Mouse (Mus musculus) liver, embryonic 13.5 days (tissue): ENCODE results near the gene Kitl. TPM values are rescaled to one million over a fixed set of nuclear protein-coding genes. Genes with fewer than 3 reads are reported as not detected.

Experiments
- ATAC-seq: fragments of 200-750 bp; cut with Nextera tagmentation; 2 replicates; pipeline ENCODE4 v1.8.0; 2017; ENCODE audit warnings: low read depth, mild to moderate bottlenecking, moderate number of reproducible peaks, moderate library complexity
- DNase-seq: peaks from one replicate; pipeline ENCODE4 v3.0.0; 2022
- H3K27ac ChIP-seq: fragments of 300-500 bp; sonication (generic); 2 replicates; pipeline ENCODE4 v1.5.1; 2015; ENCODE audit warnings: moderate library complexity, mild to moderate bottlenecking, inconsistent platforms
- H3K27me3 ChIP-seq: fragments of 300-500 bp; sonication (generic); 2 replicates; pipeline ENCODE4 v1.6.1; 2015; ENCODE audit warnings: mild to moderate bottlenecking, inconsistent platforms
- H3K36me3 ChIP-seq: fragments of 300-500 bp; sonication (generic); 2 replicates; pipeline ENCODE4 v1.6.1; 2015; ENCODE audit warnings: mild to moderate bottlenecking, inconsistent platforms
- H3K4me1 ChIP-seq: fragments of 300-500 bp; sonication (generic); replicated peaks from 2 replicates; pipeline ENCODE4 v1.6.1; 2015; ENCODE audit warnings: inconsistent platforms
- H3K4me2 ChIP-seq: fragments of 300-500 bp; sonication (generic); 2 replicates; pipeline ENCODE4 v1.6.1; 2015; ENCODE audit warnings: inconsistent platforms, mild to moderate bottlenecking, moderate library complexity
- H3K4me3 ChIP-seq: fragments of 300-500 bp; sonication (generic); replicated peaks from 2 replicates; pipeline ENCODE4 v1.5.1; 2015; ENCODE audit warnings: mild to moderate bottlenecking, inconsistent platforms
- H3K9ac ChIP-seq: fragments of 300-500 bp; sonication (generic); 2 replicates; pipeline ENCODE4 v1.6.1; 2015; ENCODE audit warnings: mild to moderate bottlenecking, inconsistent platforms
- H3K9me3 ChIP-seq: fragments of 300-500 bp; sonication (generic); replicated peaks from 2 replicates; pipeline ENCODE4 v1.6.1; 2016; ENCODE audit warnings: inconsistent platforms
- WGBS: fragments of 180-500 bp; shearing (Covaris S2); methylation state at CpG from one replicate; pipeline ENCODE4 v1.1.7; 2015; ENCODE audit not compliant: insufficient replicate concordance; 5-methylcytosine and 5-hydroxymethylcytosine counted together
- polyA plus RNA-seq: library from polyadenylated mRNA; unstranded; fragments of >200 nt; fragmentation: Nextera tagmentation; extraction: Ambion mirVana; gene quantifications from 2 replicates; pipeline ENCODE4 v1.2.1, GENCODE M21; 2015

Kitl gene
- polyA plus RNA-seq, 1 experiment from 2014 or later, result 8.2 TPM

GRCm38 (mm10) chr10:100052911-100053310 is 37.5 kb downstream of the Kitl start:
- DNase-seq, result no peak
- no peak for ATAC-seq

DNA sequence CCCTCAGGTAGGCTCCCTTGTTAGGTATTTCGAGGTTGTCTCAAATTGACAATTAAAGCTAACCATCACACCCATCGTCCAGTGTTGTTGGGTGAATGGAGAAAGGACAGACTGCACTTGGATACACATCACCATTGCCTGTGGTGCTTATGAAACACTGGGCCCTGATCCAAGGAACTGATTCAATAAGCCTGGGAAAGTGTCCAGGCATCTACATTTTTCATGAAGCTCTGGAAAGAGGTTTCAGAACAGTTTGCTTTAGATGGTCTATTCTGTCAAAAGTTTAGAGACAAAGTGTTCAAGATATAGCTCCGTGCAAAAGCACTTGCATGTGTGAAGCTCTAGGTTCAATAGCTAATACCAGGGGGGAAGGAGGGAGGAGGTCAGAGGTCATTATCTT is 38.6 kb downstream of the Kitl start:
- H3K4me3 ChIP-seq, result no peak overlapping the region
- 63% methylated on average over 3 of the region's 3 CpGs for WGBS
- no peaks in the 10 kb centered on the region for H3K9me3 ChIP-seq
- no peak overlapping the region for H3K4me2 ChIP-seq
- H3K27me3 ChIP-seq, result no peaks in the 10 kb centered on the region
- no peak overlapping the region for H3K27ac ChIP-seq
- DNase-seq (no peak), ATAC-seq (no peak)
- H3K9ac ChIP-seq, result no peak overlapping the region
- no peaks in the 10 kb centered on the region for H3K4me1 ChIP-seq
- peaks cover 6% of the 10 kb centered on the region; the same call in 1 of the 2 replicates for H3K36me3 ChIP-seq

More at GRCm38 (mm10) chr10:100052911-100053310, 37.5 kb downstream of the Kitl start:
- no peaks in the 10 kb centered on the region for H3K9me3 ChIP-seq
- no peaks in the 10 kb centered on the region for H3K27me3 ChIP-seq
- H3K27ac ChIP-seq, result no peak overlapping the region
- H3K9ac ChIP-seq, result no peak overlapping the region
- H3K36me3 ChIP-seq, result peaks cover 6% of the 10 kb centered on the region; the same call in 1 of the 2 replicates
- 58% methylated on average over 4 of the region's 4 CpGs for WGBS
- no peaks in the 10 kb centered on the region for H3K4me1 ChIP-seq
- no peak overlapping the region for H3K4me2 ChIP-seq
- no peak overlapping the region for H3K4me3 ChIP-seq

GRCm38 (mm10) chr10:100055082-100055481 is 39.7 kb downstream of the Kitl start:
- H3K4me1 ChIP-seq, result no peaks in the 10 kb centered on the region
- ATAC-seq, result no peak
- no peak overlapping the region for H3K4me3 ChIP-seq
- no peak for DNase-seq
- H3K9me3 ChIP-seq, result no peaks in the 10 kb centered on the region
- H3K36me3 ChIP-seq, result peaks cover 6% of the 10 kb centered on the region; the same call in 1 of the 2 replicates
- H3K9ac ChIP-seq, result no peak overlapping the region
- 69% methylated on average over 2 of the region's 2 CpGs for WGBS
- no peak overlapping the region for H3K27ac ChIP-seq
- H3K27me3 ChIP-seq, result no peaks in the 10 kb centered on the region
- H3K4me2 ChIP-seq, result no peak overlapping the region

GRCm38 (mm10) chr10:100057106-100057623 is 41.7 kb downstream of the Kitl start:
- no peaks in the 10 kb centered on the region for H3K4me1 ChIP-seq
- no peaks in the 10 kb centered on the region for H3K9me3 ChIP-seq
- WGBS, result 50% methylated on average over 1 of the region's 1 CpGs
- no peak overlapping the region for H3K27ac ChIP-seq
- no peak overlapping the region for H3K4me2 ChIP-seq
- H3K36me3 ChIP-seq, result peaks cover 6% of the 10 kb centered on the region; the same call in 1 of the 2 replicates
- no peak for ATAC-seq
- H3K27me3 ChIP-seq, result no peaks in the 10 kb centered on the region
- no peak overlapping the region for H3K4me3 ChIP-seq
- H3K9ac ChIP-seq, result no peak overlapping the region
- no peak for DNase-seq

GRCm38 (mm10) chr10:100059356-100059755 is 43.9 kb downstream of the Kitl start:
- Histone ChIP-seq H3K9me3 (no peaks in the 10 kb centered on the region), H3K27ac (no peak overlapping the region), H3K4me3 (no peak overlapping the region), H3K9ac (no peak overlapping the region), H3K4me2 (no peak overlapping the region), H3K36me3 (no peaks in the 10 kb centered on the region), H3K4me1 (no peaks in the 10 kb centered on the region), H3K27me3 (no peaks in the 10 kb centered on the region)
- DNase-seq (no peak), ATAC-seq (no peak)
- 71% methylated on average over 4 of the region's 4 CpGs for WGBS

GRCm38 (mm10) chr10:100065529-100066301 is 50.3 kb downstream of the Kitl start:
- Histone ChIP-seq H3K4me3 (no peak overlapping the region), H3K4me1 (no peaks in the 10 kb centered on the region), H3K36me3 (no peaks in the 10 kb centered on the region), H3K27me3 (no peaks in the 10 kb centered on the region), H3K4me2 (no peak overlapping the region), H3K9ac (no peak overlapping the region), H3K9me3 (no peaks in the 10 kb centered on the region), H3K27ac (no peak overlapping the region)
- DNase-seq, result no peak
- 60% methylated on average over 12 of the region's 12 CpGs for WGBS
- no peak for ATAC-seq

DNA sequence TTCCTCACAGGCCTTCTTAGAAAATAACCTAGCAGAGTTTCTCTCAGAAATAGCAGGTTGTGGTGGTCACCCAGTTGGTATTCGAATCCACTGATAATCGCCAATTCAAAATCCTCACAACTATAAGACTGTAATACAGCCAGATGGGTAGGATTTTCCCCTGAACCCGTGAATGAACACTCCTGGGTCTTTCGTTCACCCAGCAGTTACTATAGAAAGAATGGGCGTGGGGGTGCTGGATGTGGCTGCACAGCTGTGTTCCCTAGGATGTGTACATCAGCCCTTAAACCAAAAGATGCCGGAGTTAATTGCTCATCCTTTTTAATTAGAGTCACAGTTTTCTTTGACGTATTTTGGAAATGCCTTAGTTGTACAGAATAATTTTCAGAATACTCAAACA is 50.9 kb downstream of the Kitl start:
- no peaks in the 10 kb centered on the region for H3K36me3 ChIP-seq
- H3K9ac ChIP-seq, result no peak overlapping the region
- H3K4me1 ChIP-seq, result no peaks in the 10 kb centered on the region
- ATAC-seq, result no peak
- WGBS, result 56% methylated on average over 7 of the region's 7 CpGs
- no peaks in the 10 kb centered on the region for H3K9me3 ChIP-seq
- no peak for DNase-seq
- no peak overlapping the region for H3K4me3 ChIP-seq
- H3K27ac ChIP-seq, result no peak overlapping the region
- H3K27me3 ChIP-seq, result no peaks in the 10 kb centered on the region
- no peak overlapping the region for H3K4me2 ChIP-seq

DNA sequence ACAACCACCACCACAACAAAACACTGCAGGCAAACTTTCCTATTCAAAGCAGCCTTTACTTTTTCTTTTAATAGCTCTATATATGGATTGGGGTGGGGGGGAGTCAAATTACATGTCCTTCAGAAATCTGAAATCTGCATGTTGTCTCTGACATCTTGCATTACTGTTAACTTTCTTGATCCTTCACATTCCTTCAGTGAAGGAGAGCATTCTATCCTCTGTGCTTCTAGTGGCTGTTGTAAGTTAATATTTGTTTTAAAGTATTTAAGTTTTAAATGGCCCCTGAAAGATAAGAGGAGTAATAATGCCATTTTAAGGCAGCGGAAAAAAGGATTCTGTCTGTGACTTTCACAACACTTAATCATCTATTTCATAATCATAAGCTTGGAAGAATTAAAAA is 57.2 kb downstream of the Kitl start:
- Histone ChIP-seq H3K4me2 (no peak overlapping the region), H3K9ac (no peak overlapping the region), H3K27me3 (no peaks in the 10 kb centered on the region), H3K36me3 (no peaks in the 10 kb centered on the region), H3K9me3 (no peaks in the 10 kb centered on the region), H3K27ac (no peak overlapping the region), H3K4me1 (no peaks in the 10 kb centered on the region), H3K4me3 (no peak overlapping the region)
- DNase-seq (no peak), ATAC-seq (no peak)
- 64% methylated on average over 1 of the region's 1 CpGs for WGBS

GRCm38 (mm10) chr10:100073092-100073491 is 57.7 kb downstream of the Kitl start:
- Histone ChIP-seq H3K27me3 (no peaks in the 10 kb centered on the region), H3K36me3 (no peaks in the 10 kb centered on the region), H3K9ac (no peak overlapping the region), H3K4me3 (no peak overlapping the region), H3K4me2 (no peak overlapping the region), H3K9me3 (no peaks in the 10 kb centered on the region), H3K27ac (no peak overlapping the region), H3K4me1 (no peaks in the 10 kb centered on the region)
- no peak for ATAC-seq
- no peak for DNase-seq

DNA sequence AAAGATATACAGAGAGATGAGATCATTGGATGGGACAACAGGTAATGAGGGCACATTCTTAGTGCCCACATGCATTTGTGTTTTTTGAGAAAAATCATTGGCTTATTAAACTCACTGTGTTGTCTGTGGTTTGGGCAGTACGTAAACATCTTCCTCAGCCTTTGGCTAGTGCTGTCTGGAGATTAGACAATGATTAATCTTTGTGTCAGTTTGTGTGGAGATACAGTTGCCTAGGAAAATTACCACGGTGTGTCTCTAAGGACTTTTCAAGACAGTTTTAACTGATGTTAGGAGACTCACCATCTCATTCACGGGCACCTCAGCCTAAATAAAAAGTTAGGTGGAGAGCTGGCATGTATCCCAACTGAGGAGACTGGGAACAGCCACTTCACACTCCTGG is 85.7 kb downstream of the Kitl start:
- WGBS, result 19% methylated on average over 3 of the region's 3 CpGs
- no peak overlapping the region for H3K4me3 ChIP-seq

DNA sequence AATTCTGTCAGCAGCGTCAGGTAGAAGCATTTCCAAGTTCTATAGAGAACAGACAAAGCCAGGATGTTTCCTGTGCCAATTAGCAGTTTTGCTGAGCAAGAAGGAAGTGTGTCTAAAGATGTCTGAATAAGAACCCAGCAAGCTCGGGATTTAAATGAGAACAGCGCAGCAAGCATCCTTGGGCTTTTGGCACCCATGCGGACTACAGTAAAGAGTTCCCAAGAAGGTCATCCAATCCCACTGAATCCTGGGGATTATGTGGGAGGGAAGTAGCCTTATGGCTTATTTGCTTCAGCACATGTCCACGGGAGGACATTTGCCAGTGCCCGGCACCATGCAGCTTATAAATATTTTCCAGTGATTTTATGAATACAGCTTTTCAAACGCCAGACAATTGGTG is 95.8 kb downstream of the Kitl start:
- no peaks in the 10 kb centered on the region for H3K27me3 ChIP-seq
- ATAC-seq (no peak), DNase-seq (no peak)
- H3K4me1 ChIP-seq, result no peaks in the 10 kb centered on the region
- no peak overlapping the region for H3K4me3 ChIP-seq
- WGBS, result 50% methylated on average over 7 of the region's 7 CpGs
- H3K36me3 ChIP-seq, result no peaks in the 10 kb centered on the region
- no peak overlapping the region for H3K9ac ChIP-seq
- H3K4me2 ChIP-seq, result no peak overlapping the region
- H3K9me3 ChIP-seq, result no peaks in the 10 kb centered on the region
- H3K27ac ChIP-seq, result no peak overlapping the region

More for the DNA sequence above, 85.7 kb downstream of the Kitl start:
- no peak for ATAC-seq
- Histone ChIP-seq H3K9ac (no peak overlapping the region), H3K27ac (no peak overlapping the region), H3K4me2 (no peak overlapping the region), H3K4me1 (0 out of 2 replicates have a peak, but pooled peaks cover 3% of the 10 kb centered on the region), H3K36me3 (no peaks in the 10 kb centered on the region), H3K27me3 (no peaks in the 10 kb centered on the region), H3K9me3 (no peaks in the 10 kb centered on the region)
- DNase-seq, result no peak

GRCm38 (mm10) chr10:100115570-100115969 is 100.1 kb downstream of the Kitl start:
- no peak overlapping the region for H3K4me2 ChIP-seq
- ATAC-seq (no peak), DNase-seq (no peak)
- WGBS, result 78% methylated on average over 2 of the region's 2 CpGs
- H3K36me3 ChIP-seq, result no peaks in the 10 kb centered on the region
- no peaks in the 10 kb centered on the region for H3K4me1 ChIP-seq
- H3K9ac ChIP-seq, result no peak overlapping the region
- no peak overlapping the region for H3K4me3 ChIP-seq
- no peak overlapping the region for H3K27ac ChIP-seq
- no peaks in the 10 kb centered on the region for H3K27me3 ChIP-seq
- H3K9me3 ChIP-seq, result no peaks in the 10 kb centered on the region
